Mouse (Mus musculus): ENCODE measurements around the gene Nelfe. TPM values are rescaled to one million over a fixed set of nuclear protein-coding genes. Genes with fewer than 3 reads are reported as not detected.
"Not testable (repeated sequence)": the region's sequence is repeated elsewhere in the genome, so short reads cannot be mapped to it uniquely, and the experiment has no call there.

Gene Nelfe
- polyA plus RNA-seq, 1 experiment from 2014 or later = 137 TPM

DNA sequence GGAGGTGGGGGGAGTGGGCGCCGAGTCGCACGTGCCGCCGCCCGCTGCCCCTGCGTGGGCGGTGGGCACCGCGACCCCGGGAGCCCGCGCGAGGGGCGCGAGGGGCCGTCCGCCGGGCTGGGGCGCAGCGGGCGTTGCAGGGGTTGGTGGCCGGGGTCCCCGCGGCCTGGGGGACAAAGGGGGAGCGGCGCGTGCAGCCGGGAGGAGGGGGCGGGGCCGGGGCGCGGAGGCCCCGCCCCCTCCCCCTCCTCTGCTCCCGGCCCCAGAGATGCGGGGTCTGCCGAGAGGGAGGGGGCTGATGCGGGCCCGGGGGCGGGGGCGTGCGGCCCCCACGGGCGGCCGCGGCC lies 48.5 kb downstream of the Nelfe start:
- under 1% methylated on average over 32 of the region's 47 CpGs for WGBS
- peak overlapping the region; percentile 100 for H3K27ac ChIP-seq
- H3K9me3 ChIP-seq = peaks cover 4% of the 10 kb centered on the region; the same call in 1 of the 2 replicates
- H3K4me1 ChIP-seq (replicated peaks) = peaks cover 60% of the 10 kb centered on the region
- peak overlapping the region; percentile 99 for H3K4me3 ChIP-seq
- DNase-seq (ENCODE audit: low spot score) = peak; percentile 59
- H3K27me3 ChIP-seq (ENCODE audit: insufficient read depth, poor library complexity, severe bottlenecking) = no peaks in the 10 kb centered on the region
- H3K36me3 ChIP-seq = peaks cover 45% of the 10 kb centered on the region

DNA sequence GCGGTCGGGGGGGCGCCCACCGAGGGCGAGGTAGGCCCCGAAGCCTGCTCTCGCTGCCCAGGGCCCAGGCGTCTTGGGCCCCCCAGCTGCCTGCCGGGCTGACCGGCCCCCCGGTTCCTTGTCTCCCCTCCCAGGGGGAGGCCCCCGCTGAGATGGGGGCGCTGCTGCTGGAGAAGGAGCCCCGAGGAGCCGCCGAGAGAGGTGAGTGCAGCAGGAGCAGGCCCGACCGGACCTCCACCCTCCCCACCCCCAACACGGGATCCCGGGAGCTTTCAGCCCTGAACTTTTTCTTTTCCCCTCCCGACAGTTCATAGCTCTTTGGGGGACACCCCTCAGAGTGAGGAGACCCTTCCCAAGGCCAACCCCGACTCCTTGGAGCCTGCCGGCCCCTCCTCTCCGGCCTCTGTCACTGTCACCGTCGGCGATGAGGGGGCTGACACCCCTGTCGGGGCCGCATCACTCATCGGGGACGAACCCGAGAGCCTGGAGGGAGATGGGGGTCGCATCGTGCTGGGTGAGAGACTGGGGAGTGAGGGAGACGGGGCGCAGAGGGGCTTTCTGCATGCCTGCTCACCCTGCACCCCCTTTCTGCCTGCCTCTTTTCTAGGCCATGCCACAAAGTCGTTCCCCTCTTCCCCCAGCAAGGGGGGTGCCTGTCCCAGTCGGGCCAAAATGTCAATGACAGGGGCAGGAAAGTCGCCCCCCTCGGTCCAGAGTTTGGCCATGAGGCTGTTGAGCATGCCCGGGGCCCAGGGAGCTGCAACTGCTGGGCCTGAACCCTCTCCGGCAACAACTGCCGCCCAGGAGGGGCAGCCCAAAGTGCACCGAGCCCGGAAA lies 49.1 kb downstream of the Nelfe start:
- Histone ChIP-seq H3K9me3 (peaks cover 4% of the 10 kb centered on the region; the same call in 1 of the 2 replicates), H3K27ac (peak overlapping the region; percentile 100), H3K36me3 (peaks cover 51% of the 10 kb centered on the region), H3K4me3 (peak overlapping the region; percentile 99), H3K27me3 (ENCODE audit: insufficient read depth, poor library complexity, severe bottlenecking) (no peaks in the 10 kb centered on the region), H3K4me1 (replicated peaks) (peaks cover 55% of the 10 kb centered on the region)
- WGBS = under 1% methylated on average over 43 of the region's 45 CpGs
- DNase-seq (ENCODE audit: low spot score) = peak; percentile 59

DNA sequence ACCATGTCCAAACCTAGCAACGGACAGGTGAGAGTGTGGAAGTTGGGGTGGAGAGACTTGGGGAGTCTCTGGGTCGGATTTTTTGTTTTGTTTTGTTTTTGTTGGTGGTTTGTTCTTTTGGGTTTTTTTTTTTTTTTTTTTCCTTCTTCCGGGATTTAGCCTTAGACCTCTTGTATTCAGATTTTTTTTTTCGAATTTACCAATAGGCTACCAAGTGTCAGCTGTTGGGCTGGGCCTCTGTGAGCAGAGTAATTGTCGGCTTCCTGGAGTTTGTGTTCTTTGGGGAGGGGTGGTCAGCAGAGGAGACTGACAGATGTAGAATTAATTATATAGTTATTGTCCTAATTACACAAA lies 49.7 kb downstream of the Nelfe start:
- H3K4me3 ChIP-seq = peak overlapping the region; percentile 99
- DNase-seq (ENCODE audit: low spot score) = no peak
- WGBS = 6% methylated on average over 5 of the region's 5 CpGs
- H3K27ac ChIP-seq = peak overlapping the region; percentile 100
- peaks cover 57% of the 10 kb centered on the region for H3K36me3 ChIP-seq
- H3K9me3 ChIP-seq = peaks cover 4% of the 10 kb centered on the region; the same call in 1 of the 2 replicates
- H3K4me1 ChIP-seq (replicated peaks) = peaks cover 49% of the 10 kb centered on the region
- H3K27me3 ChIP-seq (ENCODE audit: insufficient read depth, poor library complexity, severe bottlenecking) = no peaks in the 10 kb centered on the region

DNA sequence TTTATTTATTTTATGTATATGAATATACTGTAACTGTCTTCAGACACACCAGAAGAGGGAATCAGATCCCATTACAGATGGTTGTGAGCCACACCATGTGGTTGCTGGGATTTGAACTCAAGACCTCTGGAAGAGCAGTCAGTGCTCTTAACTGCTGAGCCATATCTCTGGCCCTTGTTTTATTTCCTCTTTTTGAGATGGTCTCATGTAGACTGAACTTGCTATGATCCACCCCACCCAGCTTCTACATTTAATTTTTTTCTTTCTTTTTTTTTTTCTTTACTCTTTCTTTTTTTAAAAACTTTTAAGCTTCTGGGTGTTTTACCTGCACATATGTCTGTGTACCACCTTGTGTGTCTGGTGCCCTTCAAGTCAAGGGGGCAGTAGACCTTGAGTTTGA lies 50.6 kb downstream of the Nelfe start:
- not testable (repeated sequence) for H3K27me3 ChIP-seq (ENCODE audit: insufficient read depth, poor library complexity, severe bottlenecking); H3K4me3 ChIP-seq; H3K9me3 ChIP-seq; H3K27ac ChIP-seq; DNase-seq (ENCODE audit: low spot score)
- Histone ChIP-seq H3K4me1 (replicated peaks) (peaks cover 39% of the 10 kb centered on the region), H3K36me3 (peaks cover 60% of the 10 kb centered on the region)

DNA sequence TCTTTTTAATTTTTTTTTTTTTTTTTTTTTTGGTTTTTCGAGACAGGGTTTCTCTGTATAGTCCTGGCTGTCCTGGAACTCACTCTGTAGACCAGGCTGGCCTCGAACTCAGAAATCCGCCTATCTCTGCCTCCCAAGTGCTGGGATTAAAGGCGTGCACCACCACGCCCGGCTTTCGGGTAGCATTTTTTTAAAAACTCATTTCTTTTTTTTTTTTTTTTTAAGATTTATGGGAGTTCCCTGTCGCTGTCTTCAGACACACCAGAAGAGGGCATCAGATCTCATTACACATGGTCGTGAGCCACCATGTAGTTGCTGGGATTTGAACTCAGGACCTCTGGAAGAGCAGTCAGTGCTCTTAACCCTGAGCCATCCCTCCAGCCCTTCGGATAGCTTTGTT lies 51.8 kb downstream of the Nelfe start:
- WGBS = 90% methylated on average over 9 of the region's 10 CpGs
- not testable (repeated sequence) for H3K4me3 ChIP-seq; H3K27ac ChIP-seq; H3K9me3 ChIP-seq; H3K27me3 ChIP-seq (ENCODE audit: insufficient read depth, poor library complexity, severe bottlenecking); DNase-seq (ENCODE audit: low spot score)
- peaks cover 60% of the 10 kb centered on the region for H3K36me3 ChIP-seq
- peaks cover 28% of the 10 kb centered on the region for H3K4me1 ChIP-seq (replicated peaks)

GRCm38 (mm10) chr17:34902895-34903294 lies 52.7 kb downstream of the Nelfe start:
- Histone ChIP-seq H3K9me3 (no peaks in the 10 kb centered on the region), H3K4me1 (replicated peaks) (peaks cover 19% of the 10 kb centered on the region), H3K36me3 (peaks cover 68% of the 10 kb centered on the region), H3K4me3 (no peak overlapping the region), H3K27ac (no peak overlapping the region), H3K27me3 (ENCODE audit: insufficient read depth, poor library complexity, severe bottlenecking) (no peaks in the 10 kb centered on the region)
- 89% methylated on average over 9 of the region's 9 CpGs for WGBS
- no peak for DNase-seq (ENCODE audit: low spot score)

Other genes with a start within 250 kb of the Nelfe start
- 202 and 223 TPM in 2 replicates for gene Rnf5, start 246.7 kb upstream of the Nelfe start, polyA plus RNA-seq (2016; fragmentation: Nextera tagmentation; extraction: Ambion mirVana)
- 68.1 and 104 TPM in 2 replicates for gene Agpat1, start 246.1 kb upstream of the Nelfe start, polyA plus RNA-seq (2016; fragmentation: Nextera tagmentation; extraction: Ambion mirVana)
- 6.0 and 6.1 TPM in 2 replicates for gene Egfl8, start 234.4 kb upstream of the Nelfe start, polyA plus RNA-seq (2016; fragmentation: Nextera tagmentation; extraction: Ambion mirVana)
- gene Ppt2, start 221.9 kb upstream of the Nelfe start, polyA plus RNA-seq (2016; fragmentation: Nextera tagmentation; extraction: Ambion mirVana) = 22.7 and 28.7 TPM in 2 replicates
- gene Prrt1, start 220.9 kb upstream of the Nelfe start, polyA plus RNA-seq (2016; fragmentation: Nextera tagmentation; extraction: Ambion mirVana) = 0.58 and 1.4 TPM in 2 replicates
- 19.4 and 19.6 TPM in 2 replicates for gene Fkbpl, start 205.6 kb upstream of the Nelfe start, polyA plus RNA-seq (2016; fragmentation: Nextera tagmentation; extraction: Ambion mirVana)
- 111 and 118 TPM in 2 replicates for gene Atf6b, start 203.2 kb upstream of the Nelfe start, polyA plus RNA-seq (2016; fragmentation: Nextera tagmentation; extraction: Ambion mirVana)
- gene Tnxb, start 179.9 kb upstream of the Nelfe start, polyA plus RNA-seq (2016; fragmentation: Nextera tagmentation; extraction: Ambion mirVana) = 0.01 and 0.02 TPM in 2 replicates
- gene C4b, start 106.5 kb upstream of the Nelfe start, polyA plus RNA-seq (2016; fragmentation: Nextera tagmentation; extraction: Ambion mirVana) = not detected in 2 replicates
- not detected in 2 replicates for gene Cyp21a1, start 45.8 kb upstream of the Nelfe start, polyA plus RNA-seq (2016; fragmentation: Nextera tagmentation; extraction: Ambion mirVana)
- gene Stk19, start 13.4 kb upstream of the Nelfe start, polyA plus RNA-seq (2016; fragmentation: Nextera tagmentation; extraction: Ambion mirVana) = 29.0 and 34.4 TPM in 2 replicates
- 83.2 and 83.7 TPM in 2 replicates for gene Dxo, start 13.4 kb upstream of the Nelfe start, polyA plus RNA-seq (2016; fragmentation: Nextera tagmentation; extraction: Ambion mirVana)
- gene Skiv2l, start 181 bp upstream of the Nelfe start, polyA plus RNA-seq (2016; fragmentation: Nextera tagmentation; extraction: Ambion mirVana) = 58.2 and 65.1 TPM in 2 replicates
- gene Cfb, start 12.1 kb downstream of the Nelfe start, polyA plus RNA-seq (2016; fragmentation: Nextera tagmentation; extraction: Ambion mirVana) = 1.9 TPM in 2 replicates
- 5.2 and 5.6 TPM in 2 replicates for gene Zbtb12, start 29.1 kb downstream of the Nelfe start, polyA plus RNA-seq (2016; fragmentation: Nextera tagmentation; extraction: Ambion mirVana)
- gene Gm20547, start 31.7 kb downstream of the Nelfe start, polyA plus RNA-seq (2016; fragmentation: Nextera tagmentation; extraction: Ambion mirVana) = 0.14 TPM in 1 of 2 replicates, not detected in the other
- gene C2, start 47.9 kb downstream of the Nelfe start, polyA plus RNA-seq (2016; fragmentation: Nextera tagmentation; extraction: Ambion mirVana) = 0.58 and 1.0 TPM in 2 replicates
- 98.2 and 100 TPM in 2 replicates for gene Ehmt2, start 48.1 kb downstream of the Nelfe start, polyA plus RNA-seq (2016; fragmentation: Nextera tagmentation; extraction: Ambion mirVana)
- gene Slc44a4, start 64.1 kb downstream of the Nelfe start, polyA plus RNA-seq (2016; fragmentation: Nextera tagmentation; extraction: Ambion mirVana) = 0.41 TPM in 1 of 2 replicates, not detected in the other
- 16.2 and 20.7 TPM in 2 replicates for gene Neu1, start 80.9 kb downstream of the Nelfe start, polyA plus RNA-seq (2016; fragmentation: Nextera tagmentation; extraction: Ambion mirVana)
- 0.09 and 0.20 TPM in 2 replicates for gene Hspa1b, start 108.8 kb downstream of the Nelfe start, polyA plus RNA-seq (2016; fragmentation: Nextera tagmentation; extraction: Ambion mirVana)
- 0.42 TPM in 1 of 2 replicates, not detected in the other for gene Gm20481, start 119.5 kb downstream of the Nelfe start, polyA plus RNA-seq (2016; fragmentation: Nextera tagmentation; extraction: Ambion mirVana)
- gene Hspa1a, start 121.8 kb downstream of the Nelfe start, polyA plus RNA-seq (2016; fragmentation: Nextera tagmentation; extraction: Ambion mirVana) = 0.90 and 1.7 TPM in 2 replicates
- 0.76 and 0.78 TPM in 2 replicates for gene Hspa1l, start 122.3 kb downstream of the Nelfe start, polyA plus RNA-seq (2016; fragmentation: Nextera tagmentation; extraction: Ambion mirVana)
- 278 and 314 TPM in 2 replicates for gene Lsm2, start 131.5 kb downstream of the Nelfe start, polyA plus RNA-seq (2016; fragmentation: Nextera tagmentation; extraction: Ambion mirVana)
- gene Vars, start 150.6 kb downstream of the Nelfe start, polyA plus RNA-seq (2016; fragmentation: Nextera tagmentation; extraction: Ambion mirVana) = 176 and 199 TPM in 2 replicates
- gene Vwa7, start 166.2 kb downstream of the Nelfe start, polyA plus RNA-seq (2016; fragmentation: Nextera tagmentation; extraction: Ambion mirVana) = 0.10 and 0.24 TPM in 2 replicates
- gene Sapcd1, start 177.6 kb downstream of the Nelfe start, polyA plus RNA-seq (2016; fragmentation: Nextera tagmentation; extraction: Ambion mirVana) = 5.2 and 5.6 TPM in 2 replicates
- 3.9 and 6.4 TPM in 2 replicates for gene Msh5, start 196.4 kb downstream of the Nelfe start, polyA plus RNA-seq (2016; fragmentation: Nextera tagmentation; extraction: Ambion mirVana)
- gene Clic1, start 199.6 kb downstream of the Nelfe start, polyA plus RNA-seq (2016; fragmentation: Nextera tagmentation; extraction: Ambion mirVana) = 232 and 239 TPM in 2 replicates
- 536 and 664 TPM in 2 replicates for gene Ddah2, start 208.6 kb downstream of the Nelfe start, polyA plus RNA-seq (2016; fragmentation: Nextera tagmentation; extraction: Ambion mirVana)
- 0.20 and 0.27 TPM in 2 replicates for gene Ly6g6c, start 215.0 kb downstream of the Nelfe start, polyA plus RNA-seq (2016; fragmentation: Nextera tagmentation; extraction: Ambion mirVana)
- 0.76 and 1.1 TPM in 2 replicates for gene Mpig6b, start 215.8 kb downstream of the Nelfe start, polyA plus RNA-seq (2016; fragmentation: Nextera tagmentation; extraction: Ambion mirVana)
- gene Ly6g6e, start 226.5 kb downstream of the Nelfe start, polyA plus RNA-seq (2016; fragmentation: Nextera tagmentation; extraction: Ambion mirVana) = 0.76 and 0.97 TPM in 2 replicates
- 2.1 and 2.4 TPM in 2 replicates for gene Ly6g6d, start 227.7 kb downstream of the Nelfe start, polyA plus RNA-seq (2016; fragmentation: Nextera tagmentation; extraction: Ambion mirVana)
- 0.67 and 0.80 TPM in 2 replicates for gene Ly6g6f, start 235.2 kb downstream of the Nelfe start, polyA plus RNA-seq (2016; fragmentation: Nextera tagmentation; extraction: Ambion mirVana)
- gene Abhd16a, start 238.9 kb downstream of the Nelfe start, polyA plus RNA-seq (2016; fragmentation: Nextera tagmentation; extraction: Ambion mirVana) = 58.2 and 67.1 TPM in 2 replicates